Mouse (Mus musculus) thymus, adult 2 months (tissue): ENCODE measurements at regions not wholly inside any gene's neighbourhood (a gene's known extent, or its start where the extent isn't known, plus 50 kb on each side); places are given as distances from the start of the nearest gene placed in this dataset.

Experiments
- DNase-seq: peaks from one replicate; pipeline ENCODE4 v3.0.0; 2021
- H3K27ac ChIP-seq: fragments of 200-500 bp; 2 replicates; pipeline ENCODE4 v1.5.1; 2012; ENCODE audit warnings: low read length, control low read depth; ENCODE audit not compliant: control insufficient read depth, insufficient read depth
- H3K27me3 ChIP-seq: fragments of 200-500 bp; 2 replicates; pipeline ENCODE4 v1.6.1; 2012; ENCODE audit warnings: mild to moderate bottlenecking, low read length, moderate library complexity, mixed read lengths; ENCODE audit not compliant: control insufficient read depth, insufficient read depth
- H3K36me3 ChIP-seq: fragments of 200-500 bp; 2 replicates; pipeline ENCODE4 v1.6.1; 2012; ENCODE audit warnings: mild to moderate bottlenecking, low read length, moderate library complexity; ENCODE audit not compliant: control insufficient read depth, insufficient read depth
- H3K4me1 ChIP-seq: fragments of 200-500 bp; replicated peaks from 2 replicates; pipeline ENCODE4 v1.6.1; 2012; ENCODE audit warnings: low read length; ENCODE audit not compliant: control insufficient read depth, insufficient read depth
- H3K4me3 ChIP-seq: fragments of 200-500 bp; 2 replicates; pipeline ENCODE4 v1.5.1; 2012; ENCODE audit warnings: mild to moderate bottlenecking, low read length, control low read depth, moderate library complexity; ENCODE audit not compliant: control insufficient read depth, insufficient read depth
- CTCF ChIP-seq: fragments of 200-500 bp; IDR thresholded peaks from 2 replicates; pipeline ENCODE4 v1.5.1; 2012; ENCODE audit warnings: mild to moderate bottlenecking, control low read depth, low read length, moderate library complexity, borderline replicate concordance; ENCODE audit not compliant: control insufficient read depth, poor library complexity, insufficient read depth; ENCODE audit errors: extremely low read depth
- POLR2A ChIP-seq: fragments of 200-500 bp; IDR thresholded peaks from 2 replicates; pipeline ENCODE4 v1.6.1; 2012; ENCODE audit warnings: mild to moderate bottlenecking, low read length, control low read depth, moderate library complexity; ENCODE audit not compliant: control insufficient read depth, poor library complexity, insufficient read depth; ENCODE audit errors: extremely low read depth
- WGBS: fragments of 180-500 bp; shearing (Covaris S2); methylation state at CpG from one replicate; pipeline ENCODE4 v1.1.7; 2018; 5-methylcytosine and 5-hydroxymethylcytosine counted together

- WGBS: 96% methylated on average over 13 of the region's 13 CpGs
- TF ChIP-seq CTCF (no peak), POLR2A (no peak)
- Histone ChIP-seq H3K4me1 (no peaks in the 10 kb centered on the region), H3K27ac (no peak overlapping the region), H3K27me3 (no peaks in the 10 kb centered on the region), H3K4me3 (no peak overlapping the region), H3K36me3 (no peaks in the 10 kb centered on the region)
- DNase-seq: no peak
Observed at GRCm38 (mm10) chr10:118035035-118035434, 106.6 kb upstream of the Mdm1 start.

GRCm38 (mm10) chr10:118038465-118038864, 103.1 kb upstream of the Mdm1 start:
- Histone ChIP-seq H3K4me1 (no peaks in the 10 kb centered on the region), H3K27me3 (no peaks in the 10 kb centered on the region), H3K36me3 (no peaks in the 10 kb centered on the region), H3K27ac (no peak overlapping the region), H3K4me3 (no peak overlapping the region)
- no peak for DNase-seq
- WGBS: 82% methylated on average over 10 of the region's 10 CpGs
- TF ChIP-seq POLR2A (no peak), CTCF (no peak)

- Histone ChIP-seq H3K27me3 (no peaks in the 10 kb centered on the region), H3K27ac (no peak overlapping the region), H3K4me1 (no peaks in the 10 kb centered on the region), H3K4me3 (no peak overlapping the region), H3K36me3 (no peaks in the 10 kb centered on the region)
- TF ChIP-seq POLR2A: no peak
- no peak for TF ChIP-seq CTCF
- 94% methylated on average over 4 of the region's 4 CpGs for whole genome bisulfite sequencing
- no peak for DNase-seq
Observed at GRCm38 (mm10) chr10:118039056-118039455, 102.6 kb upstream of the Mdm1 start.

- DNase-seq: no peak
- H3K27me3 ChIP-seq: no peaks in the 10 kb centered on the region
- TF ChIP-seq CTCF: no peak
- TF ChIP-seq POLR2A: no peak
- H3K4me3 ChIP-seq: no peak overlapping the region
- WGBS: 86% methylated on average over 3 of the region's 3 CpGs
- no peaks in the 10 kb centered on the region for H3K36me3 ChIP-seq
- H3K27ac ChIP-seq: no peak overlapping the region
- no peaks in the 10 kb centered on the region for H3K4me1 ChIP-seq
Observed at GRCm38 (mm10) chr10:118041068-118041467, 100.5 kb upstream of the Mdm1 start.

GRCm38 (mm10) chr10:118043761-118044160, 97.8 kb upstream of the Mdm1 start:
- 90% methylated on average over 13 of the region's 13 CpGs for WGBS
- H3K4me1 ChIP-seq: no peaks in the 10 kb centered on the region
- H3K27me3 ChIP-seq: no peaks in the 10 kb centered on the region
- DNase-seq: no peak
- no peak overlapping the region for H3K4me3 ChIP-seq
- no peaks in the 10 kb centered on the region for H3K36me3 ChIP-seq
- TF ChIP-seq CTCF (no peak), POLR2A (no peak)
- no peak overlapping the region for H3K27ac ChIP-seq

- Histone ChIP-seq H3K4me1 (no peaks in the 10 kb centered on the region), H3K4me3 (no peak overlapping the region), H3K27me3 (no peaks in the 10 kb centered on the region), H3K36me3 (no peaks in the 10 kb centered on the region), H3K27ac (no peak overlapping the region)
- 92% methylated on average over 3 of the region's 3 CpGs for WGBS
- DNase-seq: no peak
- no peak for TF ChIP-seq POLR2A
- no peak for TF ChIP-seq CTCF
Observed at GRCm38 (mm10) chr10:118044840-118045239, 96.8 kb upstream of the Mdm1 start.

GRCm38 (mm10) chr10:118045427-118045826, 96.2 kb upstream of the Mdm1 start:
- no peak overlapping the region for H3K4me3 ChIP-seq
- H3K36me3 ChIP-seq: no peaks in the 10 kb centered on the region
- TF ChIP-seq POLR2A (no peak), CTCF (no peak)
- H3K27ac ChIP-seq: no peak overlapping the region
- no peak for DNase-seq
- 95% methylated on average over 2 of the region's 2 CpGs for WGBS
- H3K27me3 ChIP-seq: no peaks in the 10 kb centered on the region
- peaks cover 2% of the 10 kb centered on the region; the same call in 1 of the 2 replicates for H3K4me1 ChIP-seq
